Mouse (Mus musculus): ENCODE data around the gene Tfap2e. TPM values are rescaled to one million over a fixed set of nuclear protein-coding genes. Genes with fewer than 3 reads are reported as not detected.
A peak's percentile ranks its signal among the peaks of the same experiment; 100 is the strongest.

The Tfap2e gene
- total RNA-seq, 4 experiments from 2014 or later = not detected

DNA sequence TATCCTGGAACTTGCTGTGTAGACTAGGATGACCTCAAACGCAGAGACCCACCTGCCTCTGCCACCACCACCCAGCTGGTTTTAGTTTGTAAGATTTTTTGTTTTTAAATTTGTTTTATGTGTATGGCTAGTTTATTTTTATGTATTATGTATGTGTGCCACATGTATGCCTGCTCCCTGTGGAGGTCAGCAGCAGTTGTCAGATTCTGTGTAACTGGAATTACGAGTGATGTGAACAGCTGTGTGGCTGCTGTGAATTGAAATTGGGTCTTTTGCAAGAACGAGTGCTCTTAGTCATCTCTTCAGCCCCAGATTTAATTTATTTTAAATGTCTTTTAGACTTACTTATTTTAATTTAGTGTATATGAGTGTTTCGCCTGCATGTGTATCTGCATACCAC lies 39.1 kb downstream of the Tfap2e start:
- no peak for DNase-seq

GRCm38 (mm10) chr4:126693021-126693420 lies 43.0 kb downstream of the Tfap2e start:
- DNase-seq = no peak

DNA sequence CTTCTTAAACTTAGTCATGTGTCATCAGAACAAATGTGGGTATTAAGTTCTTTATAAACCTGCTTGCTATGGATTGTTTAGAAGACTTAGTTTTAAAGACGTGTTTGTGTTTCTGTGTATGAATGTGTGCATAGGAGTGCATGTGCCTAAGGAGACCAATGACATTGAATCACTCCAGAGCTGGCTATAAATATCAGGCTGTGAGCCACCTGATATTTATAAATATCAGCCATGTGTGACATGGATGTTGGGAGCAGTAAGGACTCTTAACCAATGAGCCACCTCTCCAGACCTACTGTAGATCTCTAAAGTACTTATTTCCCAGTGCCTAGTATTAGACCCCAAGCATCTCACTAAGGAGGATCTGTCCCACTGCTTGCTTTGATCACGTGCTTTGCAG lies 46.6 kb downstream of the Tfap2e start:
- no peak for DNase-seq

DNA sequence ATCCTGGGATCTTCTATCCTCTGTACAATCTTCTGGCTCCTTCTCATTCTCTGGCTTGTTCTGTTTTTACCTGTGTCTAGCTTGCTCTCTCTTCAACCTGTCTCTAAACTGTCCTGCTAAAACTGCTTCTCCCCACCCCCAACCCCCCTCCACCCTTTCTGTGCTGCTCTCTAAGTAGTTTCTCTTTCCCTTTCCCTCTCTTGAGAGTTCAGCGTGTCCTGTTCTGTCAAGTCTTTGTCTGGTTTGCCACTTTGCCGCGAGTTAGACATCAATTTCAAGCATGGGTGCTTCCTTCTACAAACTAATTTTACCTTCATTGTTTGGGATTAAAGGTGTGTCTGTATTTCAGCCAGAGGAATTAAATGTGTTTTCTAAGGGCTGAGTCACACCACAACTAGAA lies 53.0 kb downstream of the Tfap2e start:
- DNase-seq = no peak

- DNase-seq = no peak
Observed at GRCm38 (mm10) chr4:126682298-126682697, 53.7 kb downstream of the Tfap2e start.

GRCm38 (mm10) chr4:126677054-126678003 lies 58.7 kb downstream of the Tfap2e start, which contains the start of gene Psmb2:
Gene Psmb2, plus strand, starts transcription at chr4:126677630.
- peak; percentile 96 for DNase-seq

DNA sequence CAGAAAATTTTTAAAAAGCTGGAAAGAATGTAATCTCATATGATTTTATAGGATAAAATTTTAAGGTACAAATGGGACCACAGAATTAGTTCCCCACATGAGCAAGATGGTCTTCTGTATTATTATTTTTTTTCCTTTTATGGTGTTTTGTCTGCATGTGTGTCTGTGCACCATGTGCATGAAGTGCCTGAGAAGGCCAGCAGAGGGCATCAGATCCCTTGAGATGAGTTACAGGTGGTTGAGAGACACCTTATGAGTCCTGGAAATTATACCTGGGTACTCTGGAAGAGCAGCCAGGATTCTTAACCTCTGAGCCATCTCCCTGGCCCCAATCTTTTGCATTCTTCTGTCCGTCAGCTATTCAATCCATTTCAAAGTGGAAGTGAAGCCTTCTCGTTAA lies 69.0 kb downstream of the Tfap2e start:
- DNase-seq = no peak

Other genes with a start within 250 kb of the Tfap2e start
- gene Ago4, start 202.8 kb downstream of the Tfap2e start, total RNA-seq (2022) = 1 to 10 TPM; 4.9 to 9.2 (median 7.6) TPM
- 1 to 10 TPM in 3 of 4 experiments, under 1 TPM in 1; 0.44 to 1.8 (median 1.0) TPM for gene Clspn, start 179.3 kb downstream of the Tfap2e start, total RNA-seq (2022)
- 10 to 100 TPM; 17.6 to 23.7 (median 20.0) TPM for gene 5730409E04Rik, start 126.4 kb downstream of the Tfap2e start, total RNA-seq (2022)
- gene Psmb2, start 58.6 kb downstream of the Tfap2e start, total RNA-seq (2022) = 100 to 1,000 TPM; 122 to 151 (median 135) TPM
- 10 to 100 TPM; 34.5 to 45.6 (median 42.7) TPM for gene Ncdn, start 17.2 kb upstream of the Tfap2e start, total RNA-seq (2022)
- gene AU040320, start 17.3 kb upstream of the Tfap2e start, total RNA-seq (2022) = 10 to 100 TPM; 49.5 to 65.4 (median 54.9) TPM
- 10 to 100 TPM; 43.7 to 80.5 (median 57.3) TPM for gene Zmym4, start 231.9 kb upstream of the Tfap2e start, total RNA-seq (2022)